Mouse (Mus musculus) adrenal gland, postnatal 36 days (tissue): ENCODE measurements around the gene Kazald1. TPM values are rescaled to one million over a fixed set of nuclear protein-coding genes. Genes with fewer than 3 reads are reported as not detected.
"Not testable (repeated sequence)": the region's sequence is repeated elsewhere in the genome, so short reads cannot be mapped to it uniquely, and the experiment has no call there.

Experiments used
- DNase-seq, 2 experiments: peaks; one replicate each; pipeline ENCODE4 v3.0.0; 2021; ENCODE audit warnings: mixed read lengths in 1 of 2
- long read RNA-seq, 2 experiments: library from polyadenylated mRNA; stranded (forward); transcript quantifications; one replicate each; pipeline ENCODE4 v2.0.0; 2021; ENCODE audit warnings: borderline sequencing depth in 2 of 2
- total RNA-seq, 2 experiments: library from RNA; stranded (reverse); gene quantifications; 2 replicates each; pipeline ENCODE4 v1.2.3; 2021

The Kazald1 gene
- 1 to 10 TPM; 3.9 to 6.6 TPM for total RNA-seq
- long read RNA-seq, experiment 1, partial matches to known transcripts, result 3 of 5 reads
- long read RNA-seq, experiment 1, other reads (novel, unspliced or antisense), result 1 of 5 reads
- long read RNA-seq, experiment 2, partial matches to known transcripts, result 1 of 2 reads
- long read RNA-seq, experiment 2, other reads (novel, unspliced or antisense), result 1 of 2 reads

- peak; percentile 95 for DNase-seq
Observed at GRCm38 (mm10) chr19:45074580-45075322, at the start of gene Kazald1. Gene Kazald1 (plus strand): TSS chr19:45075241.

DNA sequence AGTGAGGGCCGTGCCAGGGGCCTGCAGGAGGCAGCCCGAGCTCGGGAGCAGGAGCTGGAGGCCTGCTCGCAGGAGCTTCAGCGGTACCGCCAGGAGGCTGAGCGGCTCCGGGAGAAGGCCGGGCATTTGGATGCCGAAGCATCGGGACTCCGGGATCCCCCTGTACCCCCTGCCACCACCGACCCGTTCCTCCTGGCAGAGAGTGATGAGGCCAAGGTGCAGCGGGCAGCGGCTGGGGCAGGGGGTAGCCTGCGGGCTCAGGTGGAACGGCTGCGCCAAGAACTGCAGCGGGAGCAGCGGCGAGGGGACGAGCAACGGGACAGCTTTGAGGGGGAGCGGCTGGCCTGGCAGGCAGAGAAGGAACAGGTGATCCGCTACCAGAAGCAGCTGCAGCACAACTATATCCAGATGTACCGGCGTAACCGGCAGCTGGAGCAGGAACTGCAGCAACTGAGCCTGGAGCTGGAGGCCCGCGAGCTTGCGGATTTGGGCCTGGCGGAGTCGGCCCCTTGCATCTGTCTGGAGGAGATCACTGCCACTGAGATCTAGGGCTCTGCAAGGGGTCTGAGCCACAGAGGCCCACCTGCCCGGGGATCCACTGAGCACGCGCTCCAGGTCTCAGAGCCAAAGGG, 49.0 kb upstream of the Kazald1 start:
- no peak for DNase-seq

- DNase-seq, result no peak
Observed at GRCm38 (mm10) chr19:45026958-45027670, 47.9 kb upstream of the Kazald1 start.

- no peak for DNase-seq
Observed at GRCm38 (mm10) chr19:45027848-45028247, 47.2 kb upstream of the Kazald1 start.

DNA sequence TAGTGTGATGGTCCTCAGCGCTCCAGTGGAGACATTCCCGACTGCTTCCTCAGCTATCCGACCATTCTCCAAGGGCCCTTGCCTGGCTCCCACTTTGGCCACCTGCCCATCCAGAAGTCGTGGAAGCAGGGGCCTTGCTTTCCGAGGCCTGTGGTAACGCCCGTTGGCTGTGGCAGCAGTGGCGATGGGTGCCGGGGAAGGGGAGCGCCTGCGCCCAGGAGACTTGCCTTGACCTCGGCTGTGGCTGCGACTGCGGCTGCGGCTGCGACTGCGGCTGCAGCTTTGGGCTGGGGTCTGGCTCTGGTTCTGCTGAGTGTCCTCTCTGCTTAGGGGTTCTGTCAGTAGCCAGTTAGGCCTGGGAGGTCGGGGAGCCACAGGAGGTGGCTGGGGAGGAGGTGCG, 46.3 kb upstream of the Kazald1 start:
- no peak for DNase-seq

DNA sequence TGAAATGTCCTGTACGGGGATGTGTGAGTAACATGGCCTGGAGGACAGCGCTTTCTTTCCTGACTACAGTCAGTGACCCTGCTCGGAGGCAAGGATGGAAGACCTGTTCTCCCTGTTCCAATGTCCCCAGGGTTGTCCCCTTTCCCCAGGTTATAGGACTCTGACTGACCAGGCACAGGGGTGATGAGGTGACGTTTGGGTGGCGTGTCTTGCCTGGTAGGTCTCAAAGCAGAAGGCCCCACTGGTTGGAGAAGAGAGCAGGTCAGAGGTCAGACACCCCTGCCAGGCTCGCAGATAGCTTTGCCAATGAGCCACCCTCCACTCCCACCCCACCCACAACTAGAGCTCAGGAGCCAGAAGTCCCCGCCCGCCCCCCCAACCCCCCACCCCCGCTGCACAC, 45.5 kb upstream of the Kazald1 start:
- DNase-seq, result no peak

DNA sequence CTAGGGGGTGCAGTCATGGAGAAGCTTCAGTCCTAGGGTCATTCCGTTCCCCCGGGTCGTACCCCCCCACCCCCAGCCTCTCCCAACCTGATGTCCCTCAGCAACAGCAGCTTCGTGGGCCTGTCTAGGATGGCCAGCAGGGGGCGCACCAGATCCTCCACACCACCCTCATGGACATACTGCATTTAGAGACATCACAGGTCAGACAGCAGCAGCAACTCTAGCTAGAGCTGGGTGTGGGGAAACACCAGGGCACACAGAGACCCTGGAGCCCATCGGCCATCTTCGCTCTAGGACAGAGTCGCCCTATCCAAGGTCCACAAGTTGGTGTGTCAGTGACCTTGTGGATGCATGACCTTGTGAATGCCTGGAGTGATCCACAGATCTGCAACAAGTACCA, 44.9 kb upstream of the Kazald1 start:
- DNase-seq, result peak; percentile 72 to 81

GRCm38 (mm10) chr19:45030746-45031693, 44.0 kb upstream of the Kazald1 start:
- peak; percentile 82 to 90 for DNase-seq

- peak; percentile 79 to 84 for DNase-seq
Observed at GRCm38 (mm10) chr19:45031780-45032179, 43.3 kb upstream of the Kazald1 start.

GRCm38 (mm10) chr19:45032570-45033332, 42.3 kb upstream of the Kazald1 start:
- peak in 1 of 2 experiments; percentile 33 for DNase-seq

DNA sequence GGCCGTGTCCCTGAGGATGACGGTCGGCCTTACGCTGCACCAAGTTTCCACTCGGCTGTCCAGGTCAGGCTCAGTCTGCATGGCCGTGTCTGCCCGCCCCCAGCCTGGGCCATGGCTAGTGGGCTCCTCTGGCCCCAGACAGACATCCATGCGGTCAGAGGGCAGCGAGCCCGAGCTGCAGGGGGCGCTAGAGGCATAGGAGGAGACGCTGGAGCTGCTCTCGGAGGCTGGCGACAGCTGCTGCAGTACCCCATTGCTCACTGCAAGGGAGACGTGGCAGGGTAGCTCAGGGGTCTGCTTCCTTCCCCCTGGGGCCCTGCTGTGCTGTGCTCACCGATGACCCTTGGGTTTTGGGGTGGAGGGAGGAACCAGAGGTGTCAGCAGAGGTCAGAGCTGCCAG, 38.2 kb upstream of the Kazald1 start:
- peak; percentile 81 to 88 for DNase-seq

DNA sequence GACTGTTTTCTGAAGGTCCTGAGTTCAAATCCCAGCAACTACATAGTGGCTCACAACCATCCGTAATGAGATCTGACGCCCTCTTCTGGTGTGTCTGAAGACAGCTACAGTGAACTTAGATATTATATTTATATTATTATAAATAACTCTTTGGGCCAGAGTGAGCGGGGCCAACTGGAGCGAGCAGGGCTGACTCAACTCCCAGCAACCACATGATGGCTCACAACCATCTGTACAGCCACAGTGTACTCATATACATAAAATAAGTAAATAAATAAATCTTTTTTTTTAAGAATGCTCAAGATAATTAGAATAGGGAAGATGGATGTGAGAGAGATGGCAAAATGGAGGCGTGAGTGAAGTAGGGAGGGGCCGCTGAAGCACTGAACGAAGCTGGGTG, 36.8 kb upstream of the Kazald1 start:
- DNase-seq, result not testable (repeated sequence)

GRCm38 (mm10) chr19:45040214-45040613, 34.8 kb upstream of the Kazald1 start:
- no peak for DNase-seq

- no peak for DNase-seq
Observed at GRCm38 (mm10) chr19:45044389-45044927, 30.6 kb upstream of the Kazald1 start.

DNA sequence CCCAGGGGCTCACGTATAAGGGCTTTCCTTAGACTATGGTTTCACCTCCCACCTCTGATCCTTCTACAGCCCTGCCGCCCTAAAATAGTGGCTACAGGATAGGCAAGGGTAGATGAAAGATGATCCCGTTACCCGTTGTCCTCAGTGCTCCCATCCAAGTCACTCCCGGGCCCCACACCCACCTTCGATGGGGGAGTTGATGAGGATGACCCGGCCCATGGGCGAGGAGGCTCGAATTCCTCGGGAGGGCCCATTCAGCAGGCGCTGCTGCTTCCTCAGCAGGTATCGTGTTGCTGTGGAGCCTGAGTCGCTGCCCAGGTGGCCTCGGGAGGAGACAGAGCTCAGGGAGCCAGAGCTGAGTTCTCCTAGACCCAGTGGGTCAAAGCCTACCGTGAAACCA, 29.8 kb upstream of the Kazald1 start:
- no peak for DNase-seq

DNA sequence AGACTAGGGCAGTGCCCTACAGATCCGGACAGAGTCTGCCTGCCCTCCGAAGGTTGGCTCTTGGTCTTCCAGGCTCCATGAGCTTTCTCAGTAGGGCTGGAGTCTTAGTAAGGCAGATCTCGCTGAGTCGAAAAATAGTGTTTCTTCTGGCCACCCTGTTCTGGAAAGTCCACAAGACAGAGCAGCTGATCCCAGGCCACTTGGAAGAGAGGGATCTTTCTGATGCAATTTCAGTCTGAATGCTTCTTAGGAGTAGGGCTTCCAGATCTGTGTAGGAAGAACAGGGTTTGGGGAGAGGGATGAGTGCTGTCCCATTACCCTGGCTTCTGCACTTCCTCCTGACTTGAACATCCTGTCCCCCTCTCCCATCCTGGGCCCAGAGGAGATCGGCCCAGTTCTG, 29.4 kb upstream of the Kazald1 start, which contains the start of gene Pdzd7:
Gene Pdzd7 (minus strand): TSS at position 67 of the 400 bp plus-strand sequence.
- no peak for DNase-seq

DNA sequence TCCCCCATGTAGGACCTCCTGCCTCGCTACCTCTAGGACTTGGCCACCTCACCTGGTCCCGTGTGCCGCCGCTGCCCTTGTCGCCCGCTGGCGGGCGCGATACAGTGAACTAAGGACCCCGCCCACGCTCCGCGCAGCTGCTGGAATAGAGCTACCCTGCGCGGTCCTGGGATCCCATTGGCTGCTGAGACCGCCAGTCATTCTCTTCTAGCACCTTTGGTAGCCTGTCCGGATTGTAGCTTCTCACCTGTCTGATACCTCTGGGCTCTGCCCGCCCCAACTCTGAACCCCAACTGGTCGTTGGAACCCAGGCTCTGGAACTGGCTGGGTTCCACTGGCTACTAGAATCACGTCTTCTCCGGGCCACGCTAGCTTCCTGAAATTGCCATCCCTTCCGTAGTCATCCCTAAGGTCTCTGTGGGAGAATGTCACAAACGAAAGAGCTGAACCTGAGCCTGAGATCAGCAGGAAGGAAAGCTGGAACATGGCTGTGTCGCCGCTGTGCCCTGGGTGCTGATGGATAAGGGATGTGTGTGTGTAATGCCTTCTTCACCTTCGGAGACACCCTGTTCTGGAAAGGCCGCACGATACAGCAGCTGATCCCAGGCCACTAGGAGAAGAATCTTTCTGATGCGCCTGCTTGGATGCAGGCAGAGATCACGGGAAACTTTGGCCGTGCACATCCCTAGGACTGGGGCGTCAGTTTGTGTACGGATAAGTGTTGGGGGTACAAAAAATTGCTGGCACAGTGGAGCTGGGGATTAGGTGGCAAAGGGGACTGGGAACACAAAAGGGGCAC, 28.3 kb upstream of the Kazald1 start:
- DNase-seq, result peak; percentile 91 to 93

GRCm38 (mm10) chr19:45047417-45047934, 27.6 kb upstream of the Kazald1 start, which contains the start of gene Sfxn3:
Gene Sfxn3 (plus strand): TSS chr19:45047503.
- peak; percentile 94 to 97 for DNase-seq
